ENCODE assay signal across 8 mouse cellular contexts in genomic region chr2:59160605-59160963, GRCm38 (mm10). TPM values are rescaled to one million over a fixed set of nuclear protein-coding genes. Genes with fewer than 3 reads are reported as not detected.
DNase-seq lines count a peak whose midpoint lies in the region; ATAC-seq lines count a peak whose summit lies in the region.

TSS of gene Ccdc148 (minus strand) at chr2:59160683.
TSS of gene Pkp4 (plus strand) at chr2:59160850.

- peak within 1 kb of the TSS; percentile 80 for H3K4me2 ChIP-seq in intestine, embryonic 15.5 days (replicated peaks)

- under 1% methylated on average over 30 of the region's 37 CpGs for WGBS in intestine, embryonic 15.5 days

- H3K36me3 ChIP-seq in intestine, embryonic 15.5 days = no peaks in the 10 kb centered on the region

- peak within 1 kb of the TSS; percentile 86 for H3K27ac ChIP-seq in intestine, embryonic 15.5 days

- peak within 1 kb of the TSS; percentile 89 for H3K4me3 ChIP-seq in intestine, embryonic 15.5 days (replicated peaks)

- intact Hi-C loops in left cerebral cortex, postnatal 14 days (cut with DNase I) = loop anchor here (5.0 kb wide), 3 partner anchors 152 to 277 kb away; no protein-coding TSS in a partner anchor

- peaks cover 10% of the 10 kb centered on the region; the same call in 1 of the 2 replicates for H3K4me1 ChIP-seq in intestine, embryonic 15.5 days (replicated peaks)

- H3K9ac ChIP-seq in intestine, embryonic 15.5 days = peak within 1 kb of the TSS; percentile 87

- no peaks in the 10 kb centered on the region for H3K9me3 ChIP-seq in intestine, embryonic 15.5 days

- peak; percentile 97 for ATAC-seq in intestine, embryonic 15.5 days
- ATAC-seq in megakaryocyte-erythroid progenitor cell, adult 5-6 weeks (replicated peaks; ENCODE audit: low FRiP score, low TSS enrichment, poor library complexity, severe bottlenecking) = peak; percentile 99

- peak; percentile 92 for DNase-seq in adrenal gland, adult 8-10 months
- DNase-seq in embryo, embryonic 11 days = peak; percentile 98
- peak; percentile 82 to 91 for DNase-seq in gastrocnemius, postnatal 4 days (ENCODE audit: low spot score in 2 of 2)
- peak; percentile 92 to 95 for DNase-seq in left cerebral cortex, postnatal 14 days (ENCODE audit: low spot score in 2 of 2)
- DNase-seq in right cerebral cortex, postnatal 14 days = peak; percentile 90
- DNase-seq in urinary bladder, postnatal 25 days (ENCODE audit: low spot score) = peak; percentile 85

- no peaks in the 10 kb centered on the region for H3K27me3 ChIP-seq in intestine, embryonic 15.5 days (replicated peaks)

RNA-seq across cellular contexts. Expression of gene Ccdc148, which starts in this region (rescaled TPM):
- total RNA-seq in adrenal gland, adult 8-10 months (2022) = 1 to 10 TPM; 1.1 to 2.9 (median 2.2) TPM
- under 1 TPM; 0.37 to 0.70 TPM for total RNA-seq in gastrocnemius, postnatal 4 days (2021)
- polyA plus RNA-seq in intestine, embryonic 15.5 days (2015; fragmentation: Nextera tagmentation; extraction: Ambion mirVana) = 0.88 and 0.90 TPM in 2 replicates
- 10 to 100 TPM; 10.6 to 11.4 TPM for total RNA-seq in left cerebral cortex, postnatal 14 days (2021)
- total RNA-seq in megakaryocyte-erythroid progenitor cell, adult 5-6 weeks (2014; fragmentation: Nextera tagmentation) = 0.28 and 0.42 TPM in 2 replicates
- not detected in 2 replicates for total RNA-seq in megakaryocyte-erythroid progenitor cell, adult 5-6 weeks (2017)

RNA-seq across cellular contexts. Expression of gene Pkp4, which starts in this region (rescaled TPM):
- total RNA-seq in adrenal gland, adult 8-10 months (2022) = 10 to 100 TPM; 40.7 to 55.5 (median 45.6) TPM
- 10 to 100 TPM; 41.1 to 41.3 TPM for total RNA-seq in gastrocnemius, postnatal 4 days (2021)
- 17.4 and 19.6 TPM in 2 replicates for polyA plus RNA-seq in intestine, embryonic 15.5 days (2015; fragmentation: Nextera tagmentation; extraction: Ambion mirVana)
- 100 to 1,000 TPM; 214 to 223 TPM for total RNA-seq in left cerebral cortex, postnatal 14 days (2021)
- 18.0 and 19.9 TPM in 2 replicates for total RNA-seq in megakaryocyte-erythroid progenitor cell, adult 5-6 weeks (2014; fragmentation: Nextera tagmentation)
- 10.1 and 11.0 TPM in 2 replicates for total RNA-seq in megakaryocyte-erythroid progenitor cell, adult 5-6 weeks (2017)

Comparison
In these comparisons a context has a peak if more than half of its experiments do, and no peak if none do; other contexts are left out.
1. Peak in every context shown above with its lines: DNase-seq, ATAC-seq, H3K4me3 ChIP-seq and H3K27ac ChIP-seq.